Mouse (Mus musculus) frontal cortex, adult (tissue): ENCODE measurements around the gene Ube2z.
A peak's percentile ranks its signal among the peaks of the same experiment; 100 is the strongest.

Experiments
- ATAC-seq: cut with Nextera tagmentation; 2 replicates; pipeline ENCODE4 v1.9.2; 2017; ENCODE audit warnings: mild to moderate bottlenecking, moderate library complexity, mixed read lengths; ENCODE audit not compliant: low TSS enrichment

Gene Ube2z

DNA sequence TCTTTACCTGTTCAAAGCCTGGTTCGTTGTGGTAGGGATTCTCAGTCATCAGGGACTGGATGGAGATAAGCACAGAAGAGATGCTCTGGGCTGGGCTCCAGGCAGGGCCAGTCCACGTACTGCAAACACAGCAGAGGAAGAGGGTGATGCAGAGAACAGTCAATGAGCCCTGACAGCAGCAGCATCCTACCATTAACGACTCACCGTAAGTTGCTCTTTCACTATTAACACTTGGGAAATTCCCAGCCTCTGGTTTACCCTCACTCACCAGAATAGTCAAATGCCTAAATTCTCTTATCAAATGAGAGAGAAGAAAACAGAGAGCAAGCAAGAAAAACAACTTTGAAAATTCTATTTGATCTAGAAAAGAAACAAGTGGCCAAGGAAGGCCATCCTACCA lies 6.9 kb downstream of the Ube2z start:
- no peak for ATAC-seq

DNA sequence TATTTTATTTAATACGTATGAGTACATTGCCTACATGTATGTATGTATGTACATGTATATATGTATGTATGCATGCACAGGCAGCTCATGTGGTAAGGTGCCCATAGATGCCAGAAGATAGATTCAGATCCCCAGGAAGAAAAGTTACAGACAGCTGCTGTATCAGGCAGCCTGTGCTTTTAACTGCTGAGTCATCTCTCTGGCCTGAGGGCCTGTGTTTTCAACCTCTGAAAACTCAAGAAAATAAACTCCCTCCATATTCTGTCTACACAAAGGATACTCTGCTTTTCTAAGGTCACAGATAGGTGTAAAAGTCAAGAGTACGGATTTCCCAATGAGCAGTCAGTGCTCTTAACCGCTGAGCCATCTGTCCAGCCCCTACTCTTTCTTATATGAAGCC lies 14.3 kb downstream of the Ube2z start:
- no peak for ATAC-seq

DNA sequence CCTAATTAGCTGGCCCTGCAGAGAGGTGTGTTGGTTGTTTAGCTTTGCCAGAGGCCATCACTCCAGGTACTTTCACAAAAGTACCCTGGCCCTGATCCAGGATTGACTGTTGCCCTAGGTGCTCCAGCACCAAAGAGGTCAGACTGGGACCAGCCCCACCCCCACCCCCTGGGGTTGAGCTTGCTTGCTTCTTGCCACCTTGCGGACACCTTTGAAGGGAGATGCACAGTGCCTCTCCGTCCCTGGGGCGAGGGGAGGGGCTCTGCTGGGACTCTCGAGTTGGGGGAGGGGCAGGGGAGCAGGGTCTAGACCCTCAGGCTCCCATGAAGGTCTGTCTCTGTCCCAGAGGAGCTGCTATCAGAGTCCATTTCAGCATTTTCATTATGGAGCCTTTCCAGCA lies 15.2 kb downstream of the Ube2z start:
- ATAC-seq, result no peak

- ATAC-seq, result no peak
These were observed 17.5 kb downstream of the Ube2z start for GRCm38 (mm10) chr11:96047469-96048373.

GRCm38 (mm10) chr11:96046793-96047192 lies 18.4 kb downstream of the Ube2z start:
- no peak for ATAC-seq

- ATAC-seq, result no peak
These were observed 19.2 kb downstream of the Ube2z start for GRCm38 (mm10) chr11:96046028-96046427.

GRCm38 (mm10) chr11:96044803-96045567 lies 20.2 kb downstream of the Ube2z start:
- no peak; the same call in 1 of the 2 replicates for ATAC-seq

DNA sequence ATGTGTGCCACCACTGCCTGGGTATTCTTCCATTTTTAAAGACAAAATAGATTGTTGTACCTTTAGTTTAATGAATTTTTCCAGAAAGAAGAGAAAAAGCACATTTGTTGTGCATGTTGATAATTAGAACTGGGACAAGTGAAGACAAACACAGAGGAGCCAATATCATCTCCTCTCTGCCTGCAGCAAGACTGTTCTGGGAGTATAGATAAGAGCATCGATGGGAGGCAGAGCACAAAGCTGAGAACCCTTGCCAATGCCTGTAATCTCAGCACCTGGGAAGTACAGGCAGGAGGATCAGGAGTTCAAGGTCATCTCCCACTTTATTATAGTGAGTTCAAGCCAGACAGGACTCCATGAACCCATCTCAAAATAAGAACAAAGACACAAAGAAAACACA lies 26.6 kb downstream of the Ube2z start:
- ATAC-seq, result no peak

GRCm38 (mm10) chr11:96037499-96037898 lies 27.7 kb downstream of the Ube2z start:
- ATAC-seq, result no peak

DNA sequence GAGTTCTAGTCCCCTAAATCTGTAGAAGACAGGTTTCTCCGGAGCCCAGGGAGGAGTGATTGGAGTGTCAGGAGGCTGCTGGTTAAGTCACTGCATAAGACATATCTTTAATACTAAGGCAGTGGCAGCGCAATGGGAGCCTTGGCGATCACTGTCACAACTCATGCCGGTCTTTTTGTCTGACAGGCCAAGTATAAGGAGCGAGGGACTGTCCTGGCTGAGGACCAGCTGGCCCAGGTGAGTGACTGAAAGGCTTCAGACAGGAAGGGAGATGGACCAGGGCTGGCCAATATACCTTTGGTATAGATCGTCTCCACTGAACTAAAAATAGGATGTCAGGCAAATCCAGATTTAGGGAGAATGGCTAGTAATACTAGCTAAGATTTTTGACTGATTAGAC lies 30.1 kb downstream of the Ube2z start:
- ATAC-seq, result no peak

- peak; percentile 93 for ATAC-seq
These were observed 30.6 kb downstream of the Ube2z start, which contains the start of gene Snf8 for GRCm38 (mm10) chr11:96034596-96035052. TSS of gene Snf8 (plus strand) at chr11:96034885.

GRCm38 (mm10) chr11:96034116-96034515 lies 31.1 kb downstream of the Ube2z start:
- no peak for ATAC-seq

GRCm38 (mm10) chr11:96033264-96033663 lies 31.9 kb downstream of the Ube2z start:
- no peak for ATAC-seq

DNA sequence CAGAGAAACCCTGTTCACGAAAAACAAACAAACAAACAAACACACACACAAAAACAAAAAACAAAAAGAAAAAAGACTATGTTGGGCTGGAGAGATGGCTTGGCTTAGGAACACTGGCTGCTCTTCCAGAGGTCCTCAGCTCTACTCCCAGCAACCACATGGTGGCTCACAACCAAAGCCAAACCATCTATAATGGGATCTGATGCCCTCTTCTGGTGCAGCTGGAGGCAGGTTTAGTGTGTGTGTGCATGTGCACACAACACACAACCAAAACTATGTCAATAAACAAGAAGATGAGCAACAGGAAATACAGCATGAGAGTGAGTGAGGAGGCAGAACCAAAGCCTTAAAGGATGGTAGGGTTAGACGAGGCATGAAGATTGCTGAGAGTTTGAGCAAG lies 33.5 kb downstream of the Ube2z start:
- no peak for ATAC-seq

DNA sequence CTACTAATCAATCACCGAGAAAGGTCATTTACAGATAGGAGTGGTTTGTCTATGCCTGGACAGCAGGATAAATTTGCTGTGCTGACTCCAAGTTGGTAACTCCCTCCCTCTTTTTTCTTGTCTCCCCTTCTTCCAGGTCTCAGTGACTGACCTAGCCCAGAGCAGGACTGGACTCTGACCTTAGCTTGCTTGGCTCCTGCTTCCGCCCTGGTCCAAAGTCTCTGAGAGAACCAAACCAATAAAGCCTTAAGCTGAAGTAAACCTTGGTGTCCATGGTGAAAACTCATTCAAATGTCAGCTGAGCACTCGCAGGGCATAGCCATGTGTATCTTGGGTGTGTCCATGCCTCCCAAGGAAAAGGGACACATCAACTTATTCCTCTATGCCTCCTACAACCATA lies 34.6 kb downstream of the Ube2z start:
- ATAC-seq, result no peak

DNA sequence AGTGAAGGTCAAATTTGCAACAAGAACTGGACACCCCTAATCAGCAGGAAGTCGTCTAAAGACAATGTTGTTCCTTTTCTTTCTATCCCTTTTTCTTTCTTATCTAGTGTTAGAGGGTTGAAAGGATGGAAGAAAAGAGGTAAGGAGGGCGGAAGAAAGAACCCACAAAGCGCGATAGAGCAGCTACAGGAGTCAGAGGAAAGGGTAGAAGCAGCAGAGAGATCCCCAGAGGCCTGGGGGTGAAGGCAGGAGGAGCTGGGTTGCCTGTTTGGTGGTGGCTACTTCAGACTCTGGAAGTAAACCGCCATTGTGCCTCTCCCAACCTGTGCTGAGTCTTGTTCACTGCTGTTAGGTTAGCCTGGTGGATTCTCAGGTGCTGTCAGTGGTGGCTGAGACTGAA lies 37.1 kb downstream of the Ube2z start:
- ATAC-seq, result no peak

- ATAC-seq, result no peak
These were observed 44.6 kb downstream of the Ube2z start for GRCm38 (mm10) chr11:96020622-96021021.

- peak; percentile 57; the same call in 1 of the 2 replicates for ATAC-seq
These were observed 47.2 kb downstream of the Ube2z start for GRCm38 (mm10) chr11:96017941-96018351.

DNA sequence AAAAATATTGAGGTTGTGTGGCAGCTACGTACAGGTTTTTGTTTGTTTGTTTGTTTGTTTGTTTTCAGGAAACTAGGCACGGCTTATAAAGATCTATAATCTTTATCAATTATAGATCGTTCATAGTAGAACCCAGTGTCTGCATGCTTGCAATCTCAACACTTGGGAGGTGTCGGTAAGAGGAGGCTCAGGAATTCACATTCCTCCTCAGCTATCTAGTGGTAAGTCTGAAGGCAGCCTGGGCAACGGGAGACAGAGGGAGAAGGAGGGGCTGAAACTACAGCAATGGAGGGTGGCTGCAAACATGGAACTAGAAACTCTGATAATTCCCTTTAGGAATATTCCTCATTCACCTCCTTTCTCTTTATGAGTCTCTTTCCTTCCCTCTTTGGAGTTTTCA lies 49.8 kb downstream of the Ube2z start:
- no peak for ATAC-seq

DNA sequence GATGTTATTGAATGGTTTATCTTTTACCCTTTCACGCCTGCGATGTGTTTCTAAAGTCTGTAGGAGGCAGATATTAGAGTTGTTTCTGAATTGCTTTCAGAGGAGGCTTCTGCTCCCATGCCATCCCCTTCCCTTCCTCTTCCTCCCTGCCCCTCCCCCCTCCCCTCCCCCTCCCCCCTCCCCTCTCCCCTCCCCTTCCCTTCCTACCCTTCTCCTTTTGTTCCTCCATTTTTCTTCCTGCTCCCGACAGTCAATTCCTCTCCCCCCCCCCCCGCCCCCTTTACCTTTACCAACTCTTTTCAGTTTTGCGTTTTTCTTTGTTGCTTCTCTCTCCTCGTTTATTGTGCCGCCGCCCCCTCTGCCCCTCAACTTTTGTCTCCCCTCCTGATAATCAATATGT lies 53.2 kb downstream of the Ube2z start:
- ATAC-seq, result no peak

GRCm38 (mm10) chr11:96008827-96009226 lies 56.4 kb downstream of the Ube2z start:
- ATAC-seq, result no peak

GRCm38 (mm10) chr11:96007516-96008235 lies 57.5 kb downstream of the Ube2z start:
- no peak for ATAC-seq
